Mouse (Mus musculus) kidney, postnatal 0 days (tissue): ENCODE data around the gene Lsm7. TPM values are rescaled to one million over a fixed set of nuclear protein-coding genes. Genes with fewer than 3 reads are reported as not detected.
A peak's percentile ranks its signal among the peaks of the same experiment; 100 is the strongest.

ENCODE experiments used
- ATAC-seq: fragments of 200-750 bp; cut with Nextera tagmentation; replicated peaks from 2 replicates; pipeline ENCODE4 v1.8.0; 2017; ENCODE audit warnings: low read depth, moderate number of reproducible peaks, moderate TSS enrichment, moderate library complexity; ENCODE audit not compliant: low FRiP score
- DNase-seq: peaks from one replicate; pipeline ENCODE4 v3.0.0-alpha.2; 2016; ENCODE audit warnings: low spot score
- H3K27ac ChIP-seq: fragments of 300-500 bp; sonication (generic); 2 replicates; pipeline ENCODE4 v1.5.1; 2014; ENCODE audit warnings: mild to moderate bottlenecking
- H3K27me3 ChIP-seq: fragments of 300-500 bp; sonication (generic); 2 replicates; pipeline ENCODE4 v1.6.1; 2014; ENCODE audit warnings: low read length, mixed read lengths; ENCODE audit not compliant: insufficient read depth
- H3K36me3 ChIP-seq: fragments of 300-500 bp; sonication (generic); 2 replicates; pipeline ENCODE4 v1.6.1; 2014; ENCODE audit warnings: low read length, mixed read lengths; ENCODE audit not compliant: insufficient read depth
- H3K4me1 ChIP-seq: fragments of 300-500 bp; sonication (generic); replicated peaks from 2 replicates; pipeline ENCODE4 v1.6.1; 2014; ENCODE audit warnings: antibody characterized with exemption, low read length, mixed read lengths; ENCODE audit not compliant: insufficient read depth
- H3K4me2 ChIP-seq: fragments of 300-500 bp; sonication (generic); 2 replicates; pipeline ENCODE4 v1.6.1; 2014; ENCODE audit warnings: mild to moderate bottlenecking, low read length, moderate library complexity, mixed read lengths
- H3K4me3 ChIP-seq: fragments of 300-500 bp; sonication (generic); replicated peaks from 2 replicates; pipeline ENCODE4 v1.5.1; 2014; ENCODE audit warnings: low read depth, low read length
- H3K9ac ChIP-seq: fragments of 300-500 bp; sonication (generic); 2 replicates; pipeline ENCODE4 v1.6.1; 2014; ENCODE audit warnings: low read depth, low read length
- H3K9me3 ChIP-seq: fragments of 300-500 bp; sonication (generic); replicated peaks from 2 replicates; pipeline ENCODE4 v1.6.1; 2016; ENCODE audit warnings: low read length, inconsistent platforms, mixed read lengths
- CTCF ChIP-seq: IDR thresholded peaks from 2 replicates; pipeline ENCODE4 v1.5.1; 2016; ENCODE audit warnings: antibody characterized with exemption, low read depth, mild to moderate bottlenecking, moderate library complexity
- WGBS: fragments of 180-500 bp; shearing (Covaris S2); extraction: QIAGEN DNeasy Blood & Tissue Kit; methylation state at CpG from one replicate; pipeline ENCODE4 v1.1.7; 2014; 5-methylcytosine and 5-hydroxymethylcytosine counted together
- polyA plus RNA-seq: library from polyadenylated mRNA; unstranded; fragments of >200 nt; fragmentation: Nextera tagmentation; extraction: Ambion mirVana; gene quantifications from 2 replicates; pipeline ENCODE4 v1.2.1, GENCODE M21; 2015

Gene Lsm7
- polyA plus RNA-seq, 1 experiment from 2014 or later, result 270 TPM

- Histone ChIP-seq H3K9ac (peak overlapping the region; percentile 65; the same call in 1 of the 2 replicates), H3K9me3 (no peaks in the 10 kb centered on the region), H3K27ac (peak overlapping the region; percentile 56), H3K4me2 (peak overlapping the region; percentile 89), H3K27me3 (no peaks in the 10 kb centered on the region), H3K36me3 (peaks cover 27% of the 10 kb centered on the region), H3K4me3 (peak overlapping the region; percentile 36), H3K4me1 (peaks cover 34% of the 10 kb centered on the region)
- ATAC-seq, result peak; percentile 50
- peak; percentile 25; the same call in 1 of the 2 replicates for TF ChIP-seq CTCF
- under 1% methylated on average over 57 of the region's 58 CpGs for WGBS
- peak; percentile 77 for DNase-seq
Measured at GRCm38 (mm10) chr10:80807057-80807627, 47.9 kb downstream of the Lsm7 start.

- 44% methylated on average over 34 of the region's 34 CpGs for WGBS
- Histone ChIP-seq H3K4me1 (peaks cover 34% of the 10 kb centered on the region), H3K27ac (0 out of 2 replicates have a peak overlapping the region, but pooled peaks have one; percentile 56), H3K27me3 (no peaks in the 10 kb centered on the region), H3K9ac (peak overlapping the region; percentile 65; the same call in 1 of the 2 replicates), H3K4me2 (peak overlapping the region; percentile 89), H3K9me3 (no peaks in the 10 kb centered on the region), H3K36me3 (peaks cover 30% of the 10 kb centered on the region), H3K4me3 (peak overlapping the region; percentile 36)
- ATAC-seq (no peak), DNase-seq (no peak)
- TF ChIP-seq CTCF, result no peak
Measured at GRCm38 (mm10) chr10:80806341-80807056, 48.5 kb downstream of the Lsm7 start.

DNA sequence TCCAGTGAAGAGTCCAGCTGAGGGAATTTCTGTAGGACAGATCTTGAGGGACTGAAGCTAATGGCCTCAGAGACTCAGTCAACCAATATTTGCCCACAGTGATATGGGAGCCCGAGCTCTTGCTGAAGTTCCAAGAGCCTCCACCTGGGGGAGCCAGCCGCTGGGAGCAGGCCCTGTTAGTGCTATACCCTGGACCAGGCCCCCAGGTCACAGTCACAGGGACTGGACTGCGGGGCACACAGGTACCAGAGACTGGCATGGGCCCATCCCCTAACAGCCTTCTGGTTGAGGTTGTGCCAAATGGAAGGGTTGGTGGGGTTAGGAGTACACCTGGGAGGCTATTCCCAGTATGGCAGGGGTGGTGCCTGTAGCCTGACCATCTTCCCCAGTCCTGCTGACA, 49.1 kb downstream of the Lsm7 start:
- H3K27me3 ChIP-seq, result no peaks in the 10 kb centered on the region
- H3K4me1 ChIP-seq, result peaks cover 34% of the 10 kb centered on the region
- no peak overlapping the region for H3K9ac ChIP-seq
- peak; percentile 80 for TF ChIP-seq CTCF
- peak; percentile 42 for ATAC-seq
- DNase-seq, result peak; percentile 74
- H3K9me3 ChIP-seq, result no peaks in the 10 kb centered on the region
- H3K4me2 ChIP-seq, result no peak overlapping the region
- H3K4me3 ChIP-seq, result no peak overlapping the region
- peaks cover 30% of the 10 kb centered on the region for H3K36me3 ChIP-seq
- no peak overlapping the region for H3K27ac ChIP-seq
- 18% methylated on average over 3 of the region's 3 CpGs for WGBS

DNA sequence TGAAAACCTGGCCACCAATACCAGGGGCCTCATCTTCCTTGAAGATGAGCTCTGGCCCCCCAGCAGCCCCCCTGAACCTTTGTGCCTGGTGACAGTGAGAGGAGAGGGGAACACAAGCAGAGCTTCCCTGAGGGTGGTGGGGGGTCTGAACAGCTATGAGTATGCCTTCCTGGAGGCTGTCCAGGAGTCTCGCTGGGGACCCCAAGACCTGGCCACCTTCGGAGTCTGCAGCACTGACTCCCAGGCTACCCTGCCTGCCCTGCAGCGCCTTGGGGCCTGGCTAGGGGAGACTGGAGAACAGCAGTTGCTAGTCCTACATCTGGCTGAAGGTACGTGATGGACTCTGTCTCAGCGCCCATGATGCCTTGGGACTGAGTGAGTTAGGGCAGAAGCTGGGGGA, 49.7 kb downstream of the Lsm7 start:
- 79% methylated on average over 5 of the region's 5 CpGs for WGBS

GRCm38 (mm10) chr10:80804916-80805315, 50.1 kb downstream of the Lsm7 start, which contains the start of gene Amh:
Amh (plus strand) TSS chr10:80805243.
- DNase-seq, result no peak
- no peak within 1 kb of the TSS for H3K27ac ChIP-seq
- peaks cover 29% of the 10 kb centered on the region for H3K4me1 ChIP-seq
- TF ChIP-seq CTCF, result no peak
- H3K9me3 ChIP-seq, result no peaks in the 10 kb centered on the region
- ATAC-seq, result no peak
- WGBS, result 69% methylated on average over 6 of the region's 6 CpGs
- H3K36me3 ChIP-seq, result peaks cover 33% of the 10 kb centered on the region
- no peak within 1 kb of the TSS for H3K4me2 ChIP-seq
- H3K4me3 ChIP-seq, result no peak within 1 kb of the TSS
- H3K27me3 ChIP-seq, result no peaks in the 10 kb centered on the region
- H3K9ac ChIP-seq, result no peak within 1 kb of the TSS

More for the DNA sequence above, 49.7 kb downstream of the Lsm7 start:
- Histone ChIP-seq H3K4me3 (no peak overlapping the region), H3K4me2 (no peak overlapping the region), H3K4me1 (peaks cover 33% of the 10 kb centered on the region), H3K27ac (no peak overlapping the region), H3K9me3 (no peaks in the 10 kb centered on the region), H3K27me3 (no peaks in the 10 kb centered on the region), H3K36me3 (peaks cover 33% of the 10 kb centered on the region), H3K9ac (no peak overlapping the region)
- TF ChIP-seq CTCF, result no peak
- ATAC-seq, result no peak
- no peak for DNase-seq

DNA sequence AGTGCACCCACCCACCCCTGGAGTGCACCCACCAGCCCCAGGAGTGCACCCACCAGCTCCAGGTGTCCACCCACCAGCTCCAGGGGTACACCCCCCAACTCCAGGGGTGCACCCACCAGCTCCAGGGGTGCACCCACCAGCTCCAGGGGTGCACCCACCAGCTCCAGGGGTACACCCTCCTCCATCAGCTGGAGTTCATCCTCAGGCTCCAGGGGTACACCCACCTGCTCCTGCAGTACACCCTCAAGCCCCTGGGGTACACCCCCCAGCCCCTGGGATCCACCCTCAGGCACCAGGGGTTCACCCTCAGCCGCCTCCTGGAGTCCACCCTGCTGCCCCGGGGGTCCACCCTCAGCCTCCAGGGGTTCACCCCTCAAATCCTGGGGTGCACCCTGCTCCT, 50.7 kb downstream of the Lsm7 start:
- Histone ChIP-seq H3K9me3 (no peaks in the 10 kb centered on the region), H3K36me3 (peaks cover 33% of the 10 kb centered on the region), H3K27ac (no peak overlapping the region), H3K27me3 (no peaks in the 10 kb centered on the region), H3K9ac (no peak overlapping the region), H3K4me2 (no peak overlapping the region), H3K4me1 (peaks cover 29% of the 10 kb centered on the region), H3K4me3 (no peak overlapping the region)
- ATAC-seq (no peak), DNase-seq (no peak)
- no peak for TF ChIP-seq CTCF
- 100% methylated on average over 2 of the region's 2 CpGs for WGBS
